ENCODE assay signal across 28 mouse cellular contexts in the genomic region with DNA sequence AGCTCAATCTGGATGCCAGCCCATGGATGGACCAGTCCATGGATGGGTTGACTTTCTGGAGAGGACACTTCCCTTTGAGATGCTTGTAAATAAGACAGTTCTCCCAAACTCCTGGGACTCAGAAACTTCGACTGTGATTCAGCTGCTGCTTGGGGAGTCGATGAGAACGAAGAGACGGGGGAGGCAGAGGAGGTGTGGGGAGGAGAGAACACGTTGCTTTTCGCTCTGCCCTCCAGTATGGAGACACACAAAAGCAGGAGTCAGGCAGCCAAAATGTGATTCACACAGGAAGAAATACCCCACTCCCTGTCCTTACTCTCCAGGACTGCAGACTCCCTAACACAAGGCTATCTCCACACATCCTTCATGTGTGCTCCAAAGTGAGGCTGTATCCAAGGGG. TPM values are rescaled to one million over a fixed set of nuclear protein-coding genes. Genes with fewer than 3 reads are reported as not detected.
DNase-seq lines count a peak whose midpoint lies in the region; ATAC-seq lines count a peak whose summit lies in the region.
"Had no signal": no experiment of that assay in that cellular context is flagged by ENCODE, and none has a peak within 500 bp of the region (broad histone marks: within the 10 kb centered on the region; RNA-seq: fewer than 3 reads in every experiment).

No protein-coding gene starts in this region.

- ATAC-seq in hindbrain, embryonic 15.5 days (ENCODE audit: low FRiP score, low read depth) = 0 out of 2 replicates have a peak, but pooled peaks have one; percentile 3
- ATAC-seq in hindbrain, embryonic 14.5 days (ENCODE audit: low FRiP score) = no peak
- ATAC-seq: forebrain, embryonic 13.5 days; intestine, postnatal 0 days; liver, embryonic 12.5 days; lung, postnatal 0 days had no signal

- H3K4me1 ChIP-seq in hindbrain, embryonic 15.5 days (replicated peaks) = 0 out of 2 replicates have a peak, but pooled peaks cover 4% of the 10 kb centered on the region
- H3K4me1 ChIP-seq in hindbrain, embryonic 14.5 days (replicated peaks; ENCODE audit: control insufficient read depth, insufficient read depth, low read length) = no peaks in the 10 kb centered on the region
- 0 out of 2 replicates have a peak, but pooled peaks cover 4% of the 10 kb centered on the region for H3K4me1 ChIP-seq in embryonic facial prominence, embryonic 10.5 days
- H3K4me1 ChIP-seq: forebrain, embryonic 13.5 days; hindbrain, embryonic 12.5 days; liver, embryonic 12.5 days; megakaryocyte, embryonic 14.5 days; midbrain, embryonic 12.5 days; neural tube, embryonic 12.5 days had no signal

- no peaks in the 10 kb centered on the region for H3K27me3 ChIP-seq in hindbrain, embryonic 15.5 days
- H3K27me3 ChIP-seq in hindbrain, embryonic 14.5 days (ENCODE audit: control insufficient read depth, insufficient read depth, low read length) = no peaks in the 10 kb centered on the region
- no peaks in the 10 kb centered on the region for H3K27me3 ChIP-seq in embryonic facial prominence, embryonic 10.5 days (replicated peaks; ENCODE audit: low read depth, poor library complexity, severe bottlenecking)
- H3K27me3 ChIP-seq: forebrain, embryonic 13.5 days; hindbrain, embryonic 12.5 days; liver, embryonic 12.5 days; megakaryocyte, embryonic 14.5 days; midbrain, embryonic 12.5 days; neural tube, embryonic 12.5 days had no signal

- no peak overlapping the region for H3K27ac ChIP-seq in hindbrain, embryonic 15.5 days (replicated peaks)
- no peak overlapping the region for H3K27ac ChIP-seq in hindbrain, embryonic 14.5 days
- H3K27ac ChIP-seq in embryonic facial prominence, embryonic 10.5 days (replicated peaks) = peak overlapping the region; percentile 16; the same call in 1 of the 2 replicates
- H3K27ac ChIP-seq: forebrain, embryonic 13.5 days; hindbrain, embryonic 12.5 days; liver, embryonic 12.5 days; midbrain, embryonic 12.5 days; neural tube, embryonic 12.5 days had no signal

- no peak overlapping the region for H3K4me3 ChIP-seq in hindbrain, embryonic 15.5 days
- no peak overlapping the region for H3K4me3 ChIP-seq in hindbrain, embryonic 14.5 days (replicated peaks; ENCODE audit: low read length)
- no peak overlapping the region for H3K4me3 ChIP-seq in embryonic facial prominence, embryonic 10.5 days
- H3K4me3 ChIP-seq: forebrain, embryonic 13.5 days; hindbrain, embryonic 12.5 days; liver, embryonic 12.5 days; megakaryocyte, embryonic 14.5 days; midbrain, embryonic 12.5 days; myocyte; neural tube, embryonic 12.5 days had no signal

- no peaks in the 10 kb centered on the region for H3K9me3 ChIP-seq in hindbrain, embryonic 15.5 days
- H3K9me3 ChIP-seq in hindbrain, embryonic 14.5 days (ENCODE audit: control insufficient read depth, low read length) = no peaks in the 10 kb centered on the region
- H3K9me3 ChIP-seq in embryonic facial prominence, embryonic 10.5 days = no peaks in the 10 kb centered on the region
- H3K9me3 ChIP-seq: forebrain, embryonic 13.5 days; hindbrain, embryonic 12.5 days; liver, embryonic 12.5 days; midbrain, embryonic 12.5 days; neural tube, embryonic 12.5 days had no signal

- 93% methylated on average over 6 of the region's 6 CpGs for WGBS in hindbrain, embryonic 15.5 days
- 93% methylated on average over 6 of the region's 6 CpGs for WGBS in hindbrain, embryonic 14.5 days
- 90% methylated on average over 6 of the region's 6 CpGs for WGBS in embryonic facial prominence, embryonic 10.5 days

- no peak overlapping the region for H3K4me2 ChIP-seq in hindbrain, embryonic 15.5 days
- H3K4me2 ChIP-seq in hindbrain, embryonic 14.5 days (replicated peaks) = no peak overlapping the region
- H3K4me2 ChIP-seq: forebrain, embryonic 13.5 days; heart, embryonic 11.5 days; hindbrain, embryonic 12.5 days; liver, embryonic 12.5 days; midbrain, embryonic 12.5 days; neural tube, embryonic 12.5 days had no signal

- DNase-seq in hindbrain, embryonic 14.5 days (ENCODE audit: low spot score) = no peak
- DNase-seq in right cerebral cortex, adult 18-20 months = peak; percentile 80
- DNase-seq in right cerebral cortex, postnatal 4 days = no peak
- DNase-seq in embryonic facial prominence, embryonic 10.5 days (ENCODE audit: low spot score) = no peak
- DNase-seq in telencephalon, adult 2 months (ENCODE audit: low read depth, low spot score) = peak; percentile 71
- DNase-seq in heart, adult 11 months = no peak
- DNase-seq: adrenal gland, adult 2 months; adrenal gland, postnatal 36 days; cerebellum, adult 2 months; cerebellum, postnatal 14 days; gastrocnemius, postnatal 14 days; heart, adult 18-20 months; heart, postnatal 36 days; kidney, adult 9 months; kidney, postnatal 10 days; lung, adult 18-20 months; lung, postnatal 4 days had no signal

- H3K9ac ChIP-seq in hindbrain, embryonic 15.5 days = no peak overlapping the region
- H3K9ac ChIP-seq in hindbrain, embryonic 14.5 days = no peak overlapping the region
- H3K9ac ChIP-seq: forebrain, embryonic 13.5 days; hindbrain, embryonic 12.5 days; liver, embryonic 12.5 days; midbrain, embryonic 12.5 days; neural tube, embryonic 12.5 days had no signal

- peaks cover 3% of the 10 kb centered on the region; the same call in 1 of the 2 replicates for H3K36me3 ChIP-seq in hindbrain, embryonic 15.5 days
- no peaks in the 10 kb centered on the region; the same call in 1 of the 2 replicates for H3K36me3 ChIP-seq in hindbrain, embryonic 14.5 days (replicated peaks; ENCODE audit: control insufficient read depth, insufficient read depth)
- H3K36me3 ChIP-seq in embryonic facial prominence, embryonic 10.5 days (replicated peaks) = no peaks in the 10 kb centered on the region
- H3K36me3 ChIP-seq: hindbrain, embryonic 12.5 days; liver, embryonic 12.5 days; midbrain, embryonic 12.5 days; neural tube, embryonic 12.5 days had no signal

RNA-seq across cellular contexts. Expression of gene Sod3, which starts 26.8 kb away (rescaled TPM):
- polyA plus RNA-seq in hindbrain, embryonic 15.5 days (2015; fragmentation: Nextera tagmentation; extraction: Ambion mirVana) = 3.1 and 3.6 TPM in 2 replicates
- 2.9 and 3.8 TPM in 2 replicates for polyA plus RNA-seq in hindbrain, embryonic 14.5 days (2014; fragmentation: Nextera tagmentation; extraction: Ambion mirVana)
- polyA plus RNA-seq in embryonic facial prominence, embryonic 10.5 days (2016; fragmentation: Nextera tagmentation; extraction: Ambion mirVana) = 0.40 and 0.54 TPM in 2 replicates

Comparison
In these comparisons a context has a peak if more than half of its experiments do, and no peak if none do; other contexts are left out.
1. DNase-seq: peak in right cerebral cortex, adult 18-20 months (single experiment) and telencephalon, adult 2 months (single experiment); none in hindbrain, embryonic 14.5 days (single experiment), right cerebral cortex, postnatal 4 days (single experiment), embryonic facial prominence, embryonic 10.5 days (single experiment) and heart, adult 11 months (single experiment).